Mouse (Mus musculus) hindbrain, embryonic 15.5 days (tissue): ENCODE results near the gene Limch1. TPM values are rescaled to one million over a fixed set of nuclear protein-coding genes. Genes with fewer than 3 reads are reported as not detected.

Source experiments
- microRNA-seq: library from miRNA; unstranded; fragments of <30 nt; microRNA quantifications from one replicate; pipeline ENCODE4, GENCODE M21; 2016
- polyA plus RNA-seq: library from polyadenylated mRNA; unstranded; fragments of >200 nt; fragmentation: Nextera tagmentation; extraction: Ambion mirVana; gene quantifications from 2 replicates; pipeline ENCODE4 v1.2.1, GENCODE M21; 2015

Gene Limch1
- polyA plus RNA-seq, 1 experiment from 2014 or later: 49.3 TPM

Small RNA genes lying within 50 kb of the gene (microRNA-seq; reads per million reads assigned to microRNA genes)
- not detected for gene Gm23841

Other genes with a start within 250 kb of the Limch1 start
- gene Apbb2, start 127.0 kb upstream of the Limch1 start, polyA plus RNA-seq: 108 and 124 TPM in 2 replicates
- gene Uchl1, start 69.7 kb upstream of the Limch1 start, polyA plus RNA-seq: 1,684 and 1,722 TPM in 2 replicates